Mouse (Mus musculus) forebrain, embryonic 16.5 days (tissue): ENCODE data around the gene Rnf212b. TPM values are rescaled to one million over a fixed set of nuclear protein-coding genes. Genes with fewer than 3 reads are reported as not detected.

Experiments
- ATAC-seq: fragments of 200-750 bp; cut with Nextera tagmentation; 2 replicates; pipeline ENCODE4 v1.8.0; 2017; ENCODE audit warnings: mild to moderate bottlenecking, moderate library complexity
- H3K27ac ChIP-seq: fragments of 300-500 bp; sonication (generic); 2 replicates; pipeline ENCODE4 v1.5.1; 2014; ENCODE audit warnings: low read length, control low read depth
- H3K27me3 ChIP-seq: fragments of 300-500 bp; sonication (generic); replicated peaks from 2 replicates; pipeline ENCODE4 v1.6.1; 2014; ENCODE audit warnings: low read length; ENCODE audit not compliant: control insufficient read depth, insufficient read depth
- H3K36me3 ChIP-seq: fragments of 300-500 bp; sonication (generic); 2 replicates; pipeline ENCODE4 v1.6.1; 2014; ENCODE audit not compliant: control insufficient read depth, insufficient read depth
- H3K4me1 ChIP-seq: fragments of 300-500 bp; sonication (generic); replicated peaks from 2 replicates; pipeline ENCODE4 v1.6.1; 2014; ENCODE audit warnings: low read length; ENCODE audit not compliant: control insufficient read depth, insufficient read depth
- H3K4me2 ChIP-seq: fragments of 300-500 bp; sonication (generic); 2 replicates; pipeline ENCODE4 v1.6.1; 2014; ENCODE audit warnings: mild to moderate bottlenecking, low read length, control low read depth
- H3K4me3 ChIP-seq: fragments of 300-500 bp; sonication (generic); replicated peaks from 2 replicates; pipeline ENCODE4 v1.5.1; 2014; ENCODE audit warnings: mild to moderate bottlenecking, low read length, control low read depth
- H3K9ac ChIP-seq: fragments of 300-500 bp; sonication (generic); replicated peaks from 2 replicates; pipeline ENCODE4 v1.6.1; 2014; ENCODE audit warnings: low read depth, low read length, control low read depth
- H3K9me3 ChIP-seq: fragments of 300-500 bp; sonication (generic); 2 replicates; pipeline ENCODE4 v1.6.1; 2016; ENCODE audit warnings: low read length; ENCODE audit not compliant: control insufficient read depth
- WGBS: fragments of 180-500 bp; shearing (Covaris S2); extraction: QIAGEN DNeasy Blood & Tissue Kit; methylation state at CpG from one replicate; pipeline ENCODE4 v1.1.7; 2014; 5-methylcytosine and 5-hydroxymethylcytosine counted together
- polyA plus RNA-seq: library from polyadenylated mRNA; unstranded; fragments of >200 nt; fragmentation: Nextera tagmentation; extraction: Ambion mirVana; gene quantifications from 2 replicates; pipeline ENCODE4 v1.2.1, GENCODE M21; 2015

Rnf212b gene
- polyA plus RNA-seq, 1 experiment from 2014 or later: not detected

- no peaks in the 10 kb centered on the region for H3K9me3 ChIP-seq
- ATAC-seq: no peak
- 77% methylated on average over 3 of the region's 3 CpGs for WGBS
- H3K9ac ChIP-seq: no peak overlapping the region
- no peaks in the 10 kb centered on the region for H3K36me3 ChIP-seq
- H3K4me1 ChIP-seq: no peaks in the 10 kb centered on the region
- H3K27me3 ChIP-seq: no peaks in the 10 kb centered on the region
- no peak overlapping the region for H3K4me2 ChIP-seq
- no peak overlapping the region for H3K4me3 ChIP-seq
- no peak overlapping the region for H3K27ac ChIP-seq
Observed at GRCm38 (mm10) chr14:54815737-54816136, 1.8 kb downstream of the Rnf212b start.

GRCm38 (mm10) chr14:54817791-54818190, 3.9 kb downstream of the Rnf212b start:
- Histone ChIP-seq H3K27me3 (no peaks in the 10 kb centered on the region), H3K9ac (no peak overlapping the region), H3K27ac (no peak overlapping the region), H3K4me3 (no peak overlapping the region), H3K9me3 (no peaks in the 10 kb centered on the region), H3K4me2 (no peak overlapping the region), H3K36me3 (no peaks in the 10 kb centered on the region), H3K4me1 (no peaks in the 10 kb centered on the region)
- ATAC-seq: peak; percentile 72; the same call in 1 of the 2 replicates
- WGBS: 32% methylated on average over 2 of the region's 2 CpGs

GRCm38 (mm10) chr14:54822301-54822700, 8.4 kb downstream of the Rnf212b start:
- no peak overlapping the region for H3K9ac ChIP-seq
- no peaks in the 10 kb centered on the region for H3K4me1 ChIP-seq
- no peak overlapping the region for H3K4me3 ChIP-seq
- H3K4me2 ChIP-seq: no peak overlapping the region
- ATAC-seq: no peak
- no peaks in the 10 kb centered on the region for H3K36me3 ChIP-seq
- H3K27ac ChIP-seq: no peak overlapping the region
- 90% methylated on average over 2 of the region's 2 CpGs for WGBS
- no peaks in the 10 kb centered on the region for H3K27me3 ChIP-seq
- no peaks in the 10 kb centered on the region for H3K9me3 ChIP-seq

- WGBS: 82% methylated on average over 1 of the region's 1 CpGs
Observed at GRCm38 (mm10) chr14:54823716-54824115, 9.8 kb downstream of the Rnf212b start.

GRCm38 (mm10) chr14:54843461-54843860, 29.5 kb downstream of the Rnf212b start:
- H3K36me3 ChIP-seq: no peaks in the 10 kb centered on the region
- H3K9me3 ChIP-seq: no peaks in the 10 kb centered on the region
- no peak overlapping the region for H3K4me3 ChIP-seq
- H3K27me3 ChIP-seq: no peaks in the 10 kb centered on the region
- ATAC-seq: no peak
- no peaks in the 10 kb centered on the region for H3K4me1 ChIP-seq
- no peak overlapping the region for H3K4me2 ChIP-seq
- 5% methylated on average over 4 of the region's 4 CpGs for WGBS
- no peak overlapping the region for H3K9ac ChIP-seq
- H3K27ac ChIP-seq: no peak overlapping the region

More at GRCm38 (mm10) chr14:54823716-54824115, 9.8 kb downstream of the Rnf212b start:
- Histone ChIP-seq H3K9ac (no peak overlapping the region), H3K4me2 (no peak overlapping the region), H3K27me3 (no peaks in the 10 kb centered on the region), H3K4me3 (no peak overlapping the region), H3K27ac (no peak overlapping the region), H3K9me3 (no peaks in the 10 kb centered on the region), H3K4me1 (no peaks in the 10 kb centered on the region), H3K36me3 (no peaks in the 10 kb centered on the region)
- no peak for ATAC-seq

GRCm38 (mm10) chr14:54855726-54856125, 41.8 kb downstream of the Rnf212b start:
- 99% methylated on average over 3 of the region's 3 CpGs for WGBS

GRCm38 (mm10) chr14:54856703-54857102, 42.8 kb downstream of the Rnf212b start:
- H3K27me3 ChIP-seq: no peaks in the 10 kb centered on the region
- H3K27ac ChIP-seq: no peak overlapping the region
- no peaks in the 10 kb centered on the region for H3K9me3 ChIP-seq
- H3K4me2 ChIP-seq: no peak overlapping the region
- no peaks in the 10 kb centered on the region; the same call in 1 of the 2 replicates for H3K36me3 ChIP-seq
- no peak overlapping the region for H3K9ac ChIP-seq
- 95% methylated on average over 7 of the region's 7 CpGs for WGBS
- no peak overlapping the region for H3K4me3 ChIP-seq
- no peaks in the 10 kb centered on the region for H3K4me1 ChIP-seq
- no peak for ATAC-seq

More at GRCm38 (mm10) chr14:54855726-54856125, 41.8 kb downstream of the Rnf212b start:
- no peaks in the 10 kb centered on the region for H3K27me3 ChIP-seq
- ATAC-seq: no peak
- no peaks in the 10 kb centered on the region for H3K9me3 ChIP-seq
- no peaks in the 10 kb centered on the region; the same call in 1 of the 2 replicates for H3K36me3 ChIP-seq
- no peaks in the 10 kb centered on the region for H3K4me1 ChIP-seq
- H3K27ac ChIP-seq: no peak overlapping the region
- no peak overlapping the region for H3K4me3 ChIP-seq
- no peak overlapping the region for H3K4me2 ChIP-seq
- H3K9ac ChIP-seq: no peak overlapping the region

GRCm38 (mm10) chr14:54857891-54858290, 44.0 kb downstream of the Rnf212b start:
- no peak overlapping the region for H3K4me3 ChIP-seq
- H3K36me3 ChIP-seq: no peaks in the 10 kb centered on the region; the same call in 1 of the 2 replicates
- no peak for ATAC-seq
- 90% methylated on average over 9 of the region's 9 CpGs for WGBS
- no peaks in the 10 kb centered on the region for H3K4me1 ChIP-seq
- no peak overlapping the region for H3K27ac ChIP-seq
- H3K9me3 ChIP-seq: no peaks in the 10 kb centered on the region
- H3K27me3 ChIP-seq: no peaks in the 10 kb centered on the region
- H3K4me2 ChIP-seq: no peak overlapping the region
- H3K9ac ChIP-seq: no peak overlapping the region

- Histone ChIP-seq H3K9ac (no peak overlapping the region), H3K4me3 (no peak overlapping the region), H3K4me1 (peaks cover 8% of the 10 kb centered on the region), H3K4me2 (no peak overlapping the region), H3K27ac (no peak overlapping the region), H3K36me3 (no peaks in the 10 kb centered on the region; the same call in 1 of the 2 replicates), H3K27me3 (no peaks in the 10 kb centered on the region), H3K9me3 (no peaks in the 10 kb centered on the region)
- ATAC-seq: no peak
- 41% methylated on average over 2 of the region's 2 CpGs for WGBS
Observed at GRCm38 (mm10) chr14:54860511-54860910, 46.6 kb downstream of the Rnf212b start.
